Mouse (Mus musculus) intestine, embryonic 16.5 days (tissue): ENCODE results near the gene Ttc19. TPM values are rescaled to one million over a fixed set of nuclear protein-coding genes. Genes with fewer than 3 reads are reported as not detected.
"Not testable (repeated sequence)": the region's sequence is repeated elsewhere in the genome, so short reads cannot be mapped to it uniquely, and the experiment has no call there.

Source experiments
- ATAC-seq: fragments of 200-750 bp; cut with Nextera tagmentation; 2 replicates; pipeline ENCODE4 v1.8.0; 2017; ENCODE audit warnings: moderate TSS enrichment, moderate library complexity
- H3K27ac ChIP-seq: fragments of 300-500 bp; sonication (generic); 2 replicates; pipeline ENCODE4 v1.5.1; 2014; ENCODE audit warnings: mild to moderate bottlenecking, low read length
- H3K27me3 ChIP-seq: fragments of 300-500 bp; sonication (generic); replicated peaks from 2 replicates; pipeline ENCODE4 v1.6.1; 2014; ENCODE audit warnings: low read length, control low read depth, mixed read lengths; ENCODE audit not compliant: control insufficient read depth, insufficient read depth
- H3K36me3 ChIP-seq: fragments of 300-500 bp; sonication (generic); 2 replicates; pipeline ENCODE4 v1.6.1; 2014; ENCODE audit warnings: low read length, control low read depth; ENCODE audit not compliant: control insufficient read depth, insufficient read depth
- H3K4me1 ChIP-seq: fragments of 300-500 bp; sonication (generic); 2 replicates; pipeline ENCODE4 v1.6.1; 2014; ENCODE audit warnings: low read length, control low read depth, mixed read lengths; ENCODE audit not compliant: control insufficient read depth, insufficient read depth
- H3K4me2 ChIP-seq: fragments of 300-500 bp; sonication (generic); 2 replicates; pipeline ENCODE4 v1.6.1; 2014; ENCODE audit warnings: low read depth, low read length, control low read depth
- H3K4me3 ChIP-seq: fragments of 300-500 bp; sonication (generic); 2 replicates; pipeline ENCODE4 v1.5.1; 2014; ENCODE audit warnings: mild to moderate bottlenecking, low read length
- H3K9ac ChIP-seq: fragments of 300-500 bp; sonication (generic); 2 replicates; pipeline ENCODE4 v1.6.1; 2014; ENCODE audit warnings: low read depth, low read length
- H3K9me3 ChIP-seq: fragments of 300-500 bp; sonication (generic); 2 replicates; pipeline ENCODE4 v1.6.1; 2016; ENCODE audit warnings: low read length, control low read depth; ENCODE audit not compliant: control insufficient read depth
- WGBS: fragments of 180-500 bp; shearing (Covaris S2); extraction: QIAGEN DNeasy Blood & Tissue Kit; methylation state at CpG from one replicate; pipeline ENCODE4 v1.1.7; 2014; 5-methylcytosine and 5-hydroxymethylcytosine counted together
- polyA plus RNA-seq: library from polyadenylated mRNA; unstranded; fragments of >200 nt; fragmentation: Nextera tagmentation; extraction: Ambion mirVana; gene quantifications from 2 replicates; pipeline ENCODE4 v1.2.1, GENCODE M21; 2015

The Ttc19 gene
- polyA plus RNA-seq, 1 experiment from 2014 or later: 13.2 TPM

- Histone ChIP-seq H3K36me3 (peaks cover 9% of the 10 kb centered on the region; the same call in 1 of the 2 replicates), H3K9ac (no peak overlapping the region), H3K4me3 (no peak overlapping the region), H3K27ac (no peak overlapping the region), H3K4me1 (no peaks in the 10 kb centered on the region), H3K4me2 (no peak overlapping the region), H3K27me3 (no peaks in the 10 kb centered on the region), H3K9me3 (no peaks in the 10 kb centered on the region)
- ATAC-seq: no peak
- 90% methylated on average over 6 of the region's 6 CpGs for WGBS
Observed at GRCm38 (mm10) chr11:62366879-62367278, 85.6 kb downstream of the Ttc19 start.

DNA sequence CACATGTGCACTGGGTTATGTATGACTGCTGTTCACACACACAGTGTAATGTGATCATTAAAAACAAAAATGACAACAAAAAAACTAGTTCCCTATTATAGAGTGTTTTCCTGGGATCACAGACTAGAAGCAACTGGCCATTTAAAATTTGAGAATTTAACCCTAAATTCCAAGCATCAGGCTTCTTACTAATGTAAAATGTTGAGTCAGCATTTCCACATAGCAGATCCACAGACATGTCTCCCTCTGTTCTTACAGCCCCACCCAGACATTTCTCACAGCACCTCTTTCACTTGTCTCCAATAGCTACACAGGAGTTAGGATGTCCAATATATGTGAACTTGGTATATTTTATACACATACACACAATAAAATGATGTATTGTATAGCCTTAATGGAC, 88.7 kb downstream of the Ttc19 start:
- no peak overlapping the region for H3K9ac ChIP-seq
- H3K27ac ChIP-seq: no peak overlapping the region
- H3K4me3 ChIP-seq: no peak overlapping the region
- no peaks in the 10 kb centered on the region for H3K27me3 ChIP-seq
- no peaks in the 10 kb centered on the region for H3K4me1 ChIP-seq
- H3K9me3 ChIP-seq: no peaks in the 10 kb centered on the region
- H3K4me2 ChIP-seq: no peak overlapping the region
- H3K36me3 ChIP-seq: 0 out of 2 replicates have a peak, but pooled peaks cover 2% of the 10 kb centered on the region
- ATAC-seq: no peak

GRCm38 (mm10) chr11:62371776-62372175, 90.5 kb downstream of the Ttc19 start:
- no peaks in the 10 kb centered on the region for H3K9me3 ChIP-seq
- H3K9ac ChIP-seq: no peak overlapping the region
- H3K36me3 ChIP-seq: no peaks in the 10 kb centered on the region
- no peak for ATAC-seq
- H3K27ac ChIP-seq: no peak overlapping the region
- H3K27me3 ChIP-seq: no peaks in the 10 kb centered on the region
- WGBS: 89% methylated on average over 2 of the region's 2 CpGs
- H3K4me3 ChIP-seq: no peak overlapping the region
- no peaks in the 10 kb centered on the region for H3K4me1 ChIP-seq
- no peak overlapping the region for H3K4me2 ChIP-seq

GRCm38 (mm10) chr11:62377202-62377851, 96.1 kb downstream of the Ttc19 start:
- H3K4me3 ChIP-seq, H3K9me3 ChIP-seq, H3K4me1 ChIP-seq, H3K27me3 ChIP-seq, ATAC-seq, H3K27ac ChIP-seq, H3K36me3 ChIP-seq, H3K9ac ChIP-seq, H3K4me2 ChIP-seq: not testable (repeated sequence)
- WGBS: 82% methylated on average over 6 of the region's 6 CpGs

Other genes with a start within 250 kb of the Ttc19 start
- gene Adora2b, start 32.5 kb upstream of the Ttc19 start, polyA plus RNA-seq: 9.7 and 14.0 TPM in 2 replicates
- 26.1 and 28.0 TPM in 2 replicates for gene Zswim7, start 98 bp upstream of the Ttc19 start, polyA plus RNA-seq
- 11.8 and 12.7 TPM in 2 replicates for gene Pigl, start 177.0 kb downstream of the Ttc19 start, polyA plus RNA-seq
- gene Ncor1, start 177.1 kb downstream of the Ttc19 start, polyA plus RNA-seq: 40.2 and 42.0 TPM in 2 replicates